Mouse (Mus musculus) embryonic facial prominence, embryonic 14.5 days (tissue): ENCODE data around the gene Tmem108. TPM values are rescaled to one million over a fixed set of nuclear protein-coding genes. Genes with fewer than 3 reads are reported as not detected.

ENCODE experiments used
- ATAC-seq: fragments of 200-750 bp; cut with Nextera tagmentation; 2 replicates; pipeline ENCODE4 v1.8.0; 2017; ENCODE audit warnings: low read depth, moderate number of reproducible peaks, moderate TSS enrichment
- DNase-seq: peaks from one replicate; pipeline ENCODE4 v3.0.0-alpha.2; 2015; ENCODE audit warnings: low spot score
- H3K27ac ChIP-seq: fragments of 300-500 bp; sonication (generic); replicated peaks from 2 replicates; pipeline ENCODE4 v1.5.1; 2014; ENCODE audit warnings: low read depth, mild to moderate bottlenecking, low read length, moderate library complexity
- H3K27me3 ChIP-seq: fragments of 300-500 bp; sonication (generic); replicated peaks from 2 replicates; pipeline ENCODE4 v1.6.1; 2014; ENCODE audit warnings: low read length; ENCODE audit not compliant: control insufficient read depth, insufficient read depth
- H3K36me3 ChIP-seq: fragments of 300-500 bp; sonication (generic); 2 replicates; pipeline ENCODE4 v1.6.1; 2014; ENCODE audit warnings: low read length, mixed read lengths; ENCODE audit not compliant: control insufficient read depth, insufficient read depth
- H3K4me1 ChIP-seq: fragments of 300-500 bp; sonication (generic); 2 replicates; pipeline ENCODE4 v1.6.1; 2014; ENCODE audit warnings: antibody characterized with exemption, low read length; ENCODE audit not compliant: control insufficient read depth, insufficient read depth
- H3K4me2 ChIP-seq: fragments of 300-500 bp; sonication (generic); 2 replicates; pipeline ENCODE4 v1.6.1; 2014; ENCODE audit warnings: low read depth, mild to moderate bottlenecking, low read length, moderate library complexity, mixed read lengths
- H3K4me3 ChIP-seq: fragments of 300-500 bp; sonication (generic); 2 replicates; pipeline ENCODE4 v1.5.1; 2014; ENCODE audit warnings: low read depth, mild to moderate bottlenecking, low read length
- H3K9ac ChIP-seq: fragments of 300-500 bp; sonication (generic); 2 replicates; pipeline ENCODE4 v1.6.1; 2014; ENCODE audit warnings: low read depth, mild to moderate bottlenecking, low read length, moderate library complexity, mixed read lengths
- H3K9me3 ChIP-seq: fragments of 300-500 bp; sonication (generic); 2 replicates; pipeline ENCODE4 v1.6.1; 2016; ENCODE audit warnings: low read length; ENCODE audit not compliant: control insufficient read depth
- WGBS: fragments of 180-500 bp; shearing (Covaris S2); extraction: QIAGEN DNeasy Blood & Tissue Kit; methylation state at CpG from one replicate; pipeline ENCODE4 v1.1.7; 2014; 5-methylcytosine and 5-hydroxymethylcytosine counted together
- polyA plus RNA-seq: library from polyadenylated mRNA; unstranded; fragments of >200 nt; fragmentation: Nextera tagmentation; extraction: Ambion mirVana; gene quantifications from 2 replicates; pipeline ENCODE4 v1.2.1, GENCODE M21; 2014

Gene Tmem108
- polyA plus RNA-seq, 1 experiment from 2014 or later = 9.9 TPM

DNA sequence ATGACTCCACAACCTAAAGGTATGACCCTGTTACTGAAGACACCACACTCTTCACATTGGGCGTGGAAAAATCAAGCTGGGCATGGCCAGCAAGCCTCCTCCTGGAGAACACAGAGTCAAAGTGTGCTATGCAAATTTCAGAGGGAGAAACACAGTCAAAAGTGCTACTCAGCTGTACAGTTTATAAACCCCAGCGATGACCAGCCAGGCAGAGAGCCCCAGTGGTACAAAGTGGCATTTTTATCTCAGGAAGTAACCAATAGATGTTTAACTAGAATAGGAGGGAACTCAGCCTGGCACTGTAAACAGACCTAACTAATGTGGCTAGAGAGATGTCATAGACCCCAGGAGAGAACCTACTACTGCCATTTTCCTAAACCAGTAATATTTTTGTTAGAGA is 115.0 kb downstream of the Tmem108 start:
- Histone ChIP-seq H3K4me2 (no peak overlapping the region), H3K27ac (no peak overlapping the region), H3K4me3 (no peak overlapping the region), H3K36me3 (no peaks in the 10 kb centered on the region), H3K9me3 (no peaks in the 10 kb centered on the region), H3K27me3 (no peaks in the 10 kb centered on the region), H3K9ac (no peak overlapping the region), H3K4me1 (no peaks in the 10 kb centered on the region)
- DNase-seq (no peak), ATAC-seq (no peak)
- 83% methylated on average over 2 of the region's 2 CpGs for WGBS

DNA sequence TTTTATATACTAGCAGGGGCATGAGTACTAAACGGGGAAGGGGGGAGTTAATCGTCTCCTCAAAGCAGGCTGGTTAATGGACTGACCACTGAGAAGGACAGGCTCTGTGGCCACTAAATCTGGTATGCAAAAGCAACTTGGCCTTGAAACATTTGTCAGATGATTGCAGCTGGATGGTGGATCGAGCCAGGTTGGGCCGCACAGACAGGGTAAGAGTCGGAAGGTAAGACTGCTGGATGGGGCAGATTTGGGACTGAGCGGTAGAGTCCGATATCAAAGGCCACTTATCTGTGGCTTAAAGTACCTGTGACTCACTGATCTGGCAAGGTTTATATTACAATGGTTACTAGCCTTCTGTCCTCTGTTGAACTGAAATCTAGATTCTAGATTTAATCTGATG is 115.9 kb downstream of the Tmem108 start:
- Histone ChIP-seq H3K4me1 (0 out of 2 replicates have a peak, but pooled peaks cover 4% of the 10 kb centered on the region), H3K9me3 (no peaks in the 10 kb centered on the region), H3K9ac (no peak overlapping the region), H3K27ac (no peak overlapping the region), H3K4me2 (no peak overlapping the region), H3K4me3 (no peak overlapping the region), H3K36me3 (no peaks in the 10 kb centered on the region), H3K27me3 (no peaks in the 10 kb centered on the region)
- DNase-seq (no peak), ATAC-seq (no peak)
- 89% methylated on average over 7 of the region's 7 CpGs for WGBS

DNA sequence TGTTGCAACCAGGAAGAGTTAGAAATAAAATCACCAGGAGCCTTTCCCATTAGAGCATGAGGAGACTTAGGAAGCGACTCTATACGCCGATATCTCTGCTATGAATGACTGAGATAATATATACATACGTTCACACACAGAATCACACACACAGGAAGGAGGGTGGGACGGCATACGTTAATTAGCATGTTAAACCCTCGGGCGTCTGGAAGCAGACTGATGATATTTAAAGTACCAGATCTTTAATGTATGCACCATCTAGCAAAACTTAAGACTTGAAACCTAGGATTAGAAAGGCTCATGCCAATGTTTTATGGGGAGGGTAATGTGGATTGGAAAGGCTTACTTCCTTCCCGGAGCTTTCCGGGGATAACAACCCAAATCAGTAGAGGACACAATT is 119.3 kb downstream of the Tmem108 start:
- H3K27me3 ChIP-seq = no peaks in the 10 kb centered on the region
- H3K9ac ChIP-seq = no peak overlapping the region
- WGBS = 70% methylated on average over 10 of the region's 10 CpGs
- DNase-seq = no peak
- H3K4me2 ChIP-seq = no peak overlapping the region
- H3K4me1 ChIP-seq = 0 out of 2 replicates have a peak, but pooled peaks cover 4% of the 10 kb centered on the region
- ATAC-seq = no peak
- H3K4me3 ChIP-seq = no peak overlapping the region
- no peaks in the 10 kb centered on the region for H3K9me3 ChIP-seq
- no peaks in the 10 kb centered on the region for H3K36me3 ChIP-seq
- no peak overlapping the region for H3K27ac ChIP-seq

DNA sequence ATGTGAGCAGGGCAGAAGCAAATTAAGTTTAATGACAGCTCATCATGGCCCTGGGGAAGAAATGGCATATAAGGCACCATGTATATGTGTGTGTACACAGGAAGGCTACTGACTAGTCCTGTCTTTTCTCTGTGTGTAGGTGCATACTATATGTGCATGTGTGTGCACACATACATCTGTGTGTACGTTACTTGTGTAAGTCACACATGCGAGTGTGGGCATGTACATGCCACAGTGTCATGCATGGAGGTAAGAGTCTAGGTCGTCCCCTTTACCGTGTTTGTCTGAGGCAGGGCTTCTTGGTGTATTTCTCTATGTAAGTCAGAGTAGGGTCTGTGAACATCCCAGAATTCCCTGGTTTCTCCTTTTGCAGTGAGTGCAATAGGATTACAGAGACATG is 120.3 kb downstream of the Tmem108 start:
- no peaks in the 10 kb centered on the region for H3K9me3 ChIP-seq
- H3K9ac ChIP-seq = no peak overlapping the region
- no peak overlapping the region for H3K4me3 ChIP-seq
- H3K4me2 ChIP-seq = no peak overlapping the region
- no peak for DNase-seq
- ATAC-seq = no peak
- WGBS = 83% methylated on average over 4 of the region's 4 CpGs
- no peaks in the 10 kb centered on the region for H3K27me3 ChIP-seq
- no peak overlapping the region for H3K27ac ChIP-seq
- H3K4me1 ChIP-seq = 0 out of 2 replicates have a peak, but pooled peaks cover 4% of the 10 kb centered on the region
- no peaks in the 10 kb centered on the region for H3K36me3 ChIP-seq

DNA sequence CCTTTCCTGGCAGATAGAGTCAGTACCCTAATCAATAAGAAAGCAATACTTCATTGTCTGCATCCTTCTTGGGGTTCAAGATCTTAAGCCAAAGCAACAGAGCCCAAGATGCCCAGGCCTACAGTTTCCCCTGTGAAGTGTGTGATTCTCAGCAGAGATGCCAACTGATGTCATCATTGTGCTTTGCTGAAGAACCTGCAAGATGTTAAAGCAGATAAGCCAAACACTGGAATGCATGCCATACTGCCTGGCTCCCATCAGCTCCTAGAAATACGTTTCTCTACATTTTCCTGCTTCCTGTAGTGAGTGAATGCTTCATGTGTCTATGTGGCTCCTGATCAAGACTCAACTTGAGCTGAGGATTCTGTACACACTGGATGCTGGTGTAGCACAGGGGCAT is 122.2 kb downstream of the Tmem108 start:
- DNase-seq = no peak
- Histone ChIP-seq H3K36me3 (no peaks in the 10 kb centered on the region), H3K4me2 (no peak overlapping the region), H3K27ac (no peak overlapping the region), H3K9ac (no peak overlapping the region), H3K27me3 (no peaks in the 10 kb centered on the region), H3K4me3 (no peak overlapping the region), H3K9me3 (no peaks in the 10 kb centered on the region), H3K4me1 (0 out of 2 replicates have a peak, but pooled peaks cover 4% of the 10 kb centered on the region)
- 43% methylated on average over 1 of the region's 1 CpGs for WGBS
- ATAC-seq = no peak

DNA sequence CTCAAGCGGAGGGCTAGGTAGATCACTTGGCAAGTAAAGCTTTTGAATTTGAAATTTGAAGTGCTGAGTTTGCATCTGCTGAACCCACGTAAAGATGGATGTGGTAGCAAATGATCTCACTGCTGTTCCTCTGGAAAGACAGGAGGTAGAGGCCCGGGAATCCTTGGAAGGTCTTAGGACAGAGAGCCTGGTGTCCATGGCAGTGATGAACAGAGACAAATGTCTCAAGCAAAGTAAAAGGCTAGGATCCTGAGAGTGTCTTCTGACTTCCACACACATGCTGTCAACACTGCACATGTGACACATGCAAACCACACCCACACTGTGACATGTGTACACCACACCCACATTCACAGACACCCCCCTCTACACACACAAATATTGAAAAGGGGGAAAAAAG is 124.2 kb downstream of the Tmem108 start:
- no peak for DNase-seq
- 0 out of 2 replicates have a peak, but pooled peaks cover 4% of the 10 kb centered on the region for H3K4me1 ChIP-seq
- no peaks in the 10 kb centered on the region for H3K9me3 ChIP-seq
- H3K4me2 ChIP-seq = no peak overlapping the region
- no peak for ATAC-seq
- no peak overlapping the region for H3K27ac ChIP-seq
- H3K27me3 ChIP-seq = no peaks in the 10 kb centered on the region
- H3K9ac ChIP-seq = no peak overlapping the region
- no peaks in the 10 kb centered on the region for H3K36me3 ChIP-seq
- WGBS = 70% methylated on average over 3 of the region's 3 CpGs
- no peak overlapping the region for H3K4me3 ChIP-seq

DNA sequence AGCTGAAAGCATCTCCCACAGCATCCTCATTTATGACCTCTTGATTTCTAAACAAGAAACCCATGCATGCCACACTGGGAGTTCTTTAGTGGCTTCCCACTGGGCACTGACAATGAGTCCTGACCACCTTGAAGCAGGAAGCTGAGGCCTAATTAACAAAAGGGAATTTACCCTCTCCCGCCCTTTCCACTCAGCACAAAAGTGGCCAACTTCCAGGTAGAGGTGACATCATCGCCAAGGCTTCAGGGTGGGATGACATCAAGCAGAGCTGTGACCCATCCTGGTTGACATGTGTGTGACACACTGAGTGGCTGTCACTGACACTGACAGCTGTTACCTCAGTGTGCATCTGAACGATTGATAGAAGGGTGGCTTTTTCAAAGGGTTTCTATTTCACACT is 124.8 kb downstream of the Tmem108 start:
- no peak overlapping the region for H3K9ac ChIP-seq
- ATAC-seq = no peak
- H3K9me3 ChIP-seq = no peaks in the 10 kb centered on the region
- no peak for DNase-seq
- H3K4me1 ChIP-seq = 0 out of 2 replicates have a peak, but pooled peaks cover 4% of the 10 kb centered on the region
- 61% methylated on average over 3 of the region's 3 CpGs for WGBS
- H3K4me2 ChIP-seq = no peak overlapping the region
- no peaks in the 10 kb centered on the region for H3K27me3 ChIP-seq
- no peaks in the 10 kb centered on the region for H3K36me3 ChIP-seq
- no peak overlapping the region for H3K27ac ChIP-seq
- H3K4me3 ChIP-seq = no peak overlapping the region

DNA sequence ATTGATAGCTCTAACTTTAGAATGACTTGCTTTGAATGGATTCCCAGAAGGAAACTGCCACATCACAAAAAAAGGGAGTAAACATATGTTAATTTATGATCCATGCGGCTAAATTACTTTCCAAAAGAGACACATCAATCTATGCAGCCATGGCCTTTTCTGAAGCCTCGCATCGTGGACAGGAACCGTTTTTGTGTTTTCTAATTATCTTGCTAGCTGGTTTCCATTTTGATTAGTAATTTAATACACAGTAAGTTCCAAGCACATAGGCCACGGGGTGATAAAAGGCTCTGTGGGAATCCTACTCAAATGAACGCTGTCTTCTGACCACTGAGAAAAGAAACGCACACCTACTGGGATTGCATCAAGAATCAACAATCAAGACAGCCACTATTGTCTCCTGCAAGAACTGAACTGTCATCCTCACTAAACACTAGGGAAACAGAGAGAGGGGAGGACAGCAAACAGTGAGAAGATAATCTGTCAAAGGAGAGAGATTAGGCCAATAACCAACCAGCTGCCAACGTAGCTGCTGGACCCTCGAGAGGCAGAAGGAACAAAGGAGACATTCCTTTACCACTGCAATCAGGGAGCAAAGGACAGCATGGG is 132.7 kb downstream of the Tmem108 start:
- DNase-seq = peak; percentile 24
- no peak overlapping the region for H3K4me2 ChIP-seq

DNA sequence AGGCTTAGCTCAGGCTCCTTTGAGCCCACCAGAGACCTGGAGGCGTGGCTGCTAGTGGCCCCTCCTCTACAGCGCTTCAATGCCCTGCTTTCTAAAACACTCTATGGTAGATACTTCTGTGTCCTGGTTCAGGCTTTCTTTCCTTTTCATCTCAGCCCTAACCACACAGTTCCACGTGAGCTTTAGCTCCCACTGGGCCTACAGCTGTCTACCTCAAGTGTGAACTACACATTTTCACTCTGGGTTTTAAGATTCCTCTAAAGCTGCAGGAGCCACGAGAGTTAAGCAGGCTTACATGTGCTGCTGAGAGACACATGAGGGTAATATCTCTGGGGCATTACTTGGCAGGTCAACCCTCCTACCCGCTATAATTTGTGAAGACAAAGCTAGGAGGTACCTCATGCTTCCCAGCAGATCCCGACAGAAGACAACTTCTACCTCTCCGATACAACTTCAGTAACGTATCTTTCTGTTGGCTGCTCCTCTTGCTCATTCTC is 134.2 kb downstream of the Tmem108 start:
- Histone ChIP-seq H3K4me2 (no peak overlapping the region), H3K9ac (no peak overlapping the region), H3K27me3 (no peaks in the 10 kb centered on the region), H3K9me3 (no peaks in the 10 kb centered on the region), H3K4me1 (no peaks in the 10 kb centered on the region), H3K36me3 (no peaks in the 10 kb centered on the region), H3K4me3 (no peak overlapping the region), H3K27ac (no peak overlapping the region)
- ATAC-seq (no peak), DNase-seq (no peak)
- 81% methylated on average over 8 of the region's 8 CpGs for WGBS

More for the DNA sequence above, 132.7 kb downstream of the Tmem108 start:
- Histone ChIP-seq H3K36me3 (no peaks in the 10 kb centered on the region), H3K4me3 (no peak overlapping the region), H3K9ac (no peak overlapping the region), H3K27me3 (no peaks in the 10 kb centered on the region), H3K9me3 (no peaks in the 10 kb centered on the region), H3K4me1 (no peaks in the 10 kb centered on the region), H3K27ac (no peak overlapping the region)
- WGBS = 36% methylated on average over 9 of the region's 9 CpGs
- ATAC-seq = no peak; the same call in 1 of the 2 replicates
